Mouse (Mus musculus) liver, embryonic 12.5 days (tissue): ENCODE data around the gene Idua. TPM values are rescaled to one million over a fixed set of nuclear protein-coding genes. Genes with fewer than 3 reads are reported as not detected.
"Not testable (repeated sequence)": the region's sequence is repeated elsewhere in the genome, so short reads cannot be mapped to it uniquely, and the experiment has no call there.

Source experiments
- ATAC-seq: fragments of 200-750 bp; cut with Nextera tagmentation; 2 replicates; pipeline ENCODE4 v1.8.0; 2017; ENCODE audit warnings: moderate number of reproducible peaks, mild to moderate bottlenecking, moderate library complexity
- H3K27ac ChIP-seq: fragments of 300-500 bp; sonication (generic); 2 replicates; pipeline ENCODE4 v1.5.1; 2016; ENCODE audit warnings: mild to moderate bottlenecking
- H3K27me3 ChIP-seq: fragments of 300-500 bp; sonication (generic); replicated peaks from 2 replicates; pipeline ENCODE4 v1.6.1; 2016; ENCODE audit warnings: mild to moderate bottlenecking, moderate library complexity
- H3K36me3 ChIP-seq: fragments of 300-500 bp; sonication (generic); 2 replicates; pipeline ENCODE4 v1.6.1; 2016; ENCODE audit warnings: mild to moderate bottlenecking, moderate library complexity
- H3K4me1 ChIP-seq: fragments of 300-500 bp; sonication (generic); 2 replicates; pipeline ENCODE4 v1.6.1; 2016
- H3K4me2 ChIP-seq: fragments of 300-500 bp; sonication (generic); 2 replicates; pipeline ENCODE4 v1.6.1; 2016; ENCODE audit warnings: mild to moderate bottlenecking, moderate library complexity
- H3K4me3 ChIP-seq: fragments of 300-500 bp; sonication (generic); 2 replicates; pipeline ENCODE4 v1.5.1; 2016; ENCODE audit warnings: mild to moderate bottlenecking, moderate library complexity
- H3K9ac ChIP-seq: fragments of 300-500 bp; sonication (generic); 2 replicates; pipeline ENCODE4 v1.6.1; 2016; ENCODE audit warnings: mild to moderate bottlenecking, moderate library complexity
- H3K9me3 ChIP-seq: fragments of 300-500 bp; sonication (generic); replicated peaks from 2 replicates; pipeline ENCODE4 v1.6.1; 2016; ENCODE audit warnings: mild to moderate bottlenecking, moderate library complexity
- WGBS: fragments of 180-500 bp; shearing (Covaris S2); methylation state at CpG from one replicate; pipeline ENCODE4 v1.1.7; 2016; ENCODE audit not compliant: insufficient replicate concordance; 5-methylcytosine and 5-hydroxymethylcytosine counted together
- polyA plus RNA-seq: library from polyadenylated mRNA; unstranded; fragments of >200 nt; fragmentation: Nextera tagmentation; extraction: Ambion mirVana; gene quantifications from 2 replicates; pipeline ENCODE4 v1.2.1, GENCODE M21; 2016

Idua gene
- 5.9 TPM in 2 replicates for polyA plus RNA-seq

DNA sequence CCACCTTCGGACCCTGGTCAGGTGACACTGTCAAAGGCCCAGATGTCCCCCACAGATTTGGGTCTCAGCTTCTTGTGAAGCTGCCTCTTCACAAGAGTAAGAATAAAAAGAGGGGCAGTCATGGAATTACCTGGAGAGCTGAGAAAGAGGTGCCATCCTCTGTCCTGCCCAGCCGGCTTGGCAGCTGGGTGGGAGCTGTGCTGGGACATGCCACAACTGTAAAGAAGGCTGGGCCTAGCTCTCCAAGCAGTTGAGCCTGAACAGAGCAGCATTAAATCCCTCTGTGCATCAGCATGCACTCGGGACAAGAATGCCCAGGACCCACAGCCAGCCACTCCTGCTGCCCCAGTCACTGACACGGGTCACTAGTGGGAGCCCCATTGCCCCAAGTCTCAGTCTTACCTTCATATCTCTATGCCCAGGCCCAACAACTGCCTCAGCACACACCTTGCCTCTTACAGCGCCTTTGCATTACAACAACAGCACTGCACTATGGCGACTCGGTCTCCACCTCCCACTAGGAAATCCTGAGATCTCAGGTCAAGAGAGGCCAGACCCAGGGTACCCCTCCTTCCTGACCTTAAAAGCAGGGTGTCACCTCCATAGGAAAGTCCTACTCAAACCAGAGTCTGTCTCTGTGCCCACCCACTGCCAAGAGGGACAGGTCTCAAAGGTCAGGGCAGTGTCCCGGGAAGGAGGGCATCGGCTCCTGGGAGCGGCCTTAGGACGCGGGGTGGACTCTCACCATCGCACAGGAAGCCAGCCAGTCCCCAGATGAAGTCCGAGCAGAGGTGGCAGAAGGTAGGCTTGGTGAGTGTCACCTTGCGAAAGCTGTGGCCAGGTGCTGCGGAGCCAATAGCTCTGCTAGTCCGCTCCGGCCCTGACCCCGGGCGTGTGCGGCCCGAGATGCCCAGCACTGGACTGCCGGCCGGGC lies at the start of gene Idua:
TSS of gene Idua (plus strand) at position 634 of the 934 bp plus-strand sequence.
- Histone ChIP-seq H3K4me3 (peak within 1 kb of the TSS; percentile 79), H3K9me3 (no peaks in the 10 kb centered on the region), H3K4me2 (peak within 1 kb of the TSS; percentile 87), H3K27ac (peak within 1 kb of the TSS; percentile 77), H3K4me1 (peaks cover 24% of the 10 kb centered on the region), H3K36me3 (peaks cover 34% of the 10 kb centered on the region), H3K27me3 (peaks cover 16% of the 10 kb centered on the region), H3K9ac (peak within 1 kb of the TSS; percentile 90)
- 10% methylated on average over 24 of the region's 24 CpGs for WGBS
- peak; percentile 63 for ATAC-seq

- ATAC-seq = no peak
- H3K27ac ChIP-seq = no peak overlapping the region
- H3K27me3 ChIP-seq = no peaks in the 10 kb centered on the region
- WGBS = 91% methylated on average over 1 of the region's 1 CpGs
- H3K36me3 ChIP-seq = peaks cover 98% of the 10 kb centered on the region
- no peak overlapping the region for H3K9ac ChIP-seq
- H3K4me3 ChIP-seq = no peak overlapping the region
- H3K9me3 ChIP-seq = no peaks in the 10 kb centered on the region
- no peak overlapping the region for H3K4me2 ChIP-seq
- H3K4me1 ChIP-seq = no peaks in the 10 kb centered on the region
These were observed 49.7 kb upstream of the Idua start for GRCm38 (mm10) chr5:108610426-108610825.

DNA sequence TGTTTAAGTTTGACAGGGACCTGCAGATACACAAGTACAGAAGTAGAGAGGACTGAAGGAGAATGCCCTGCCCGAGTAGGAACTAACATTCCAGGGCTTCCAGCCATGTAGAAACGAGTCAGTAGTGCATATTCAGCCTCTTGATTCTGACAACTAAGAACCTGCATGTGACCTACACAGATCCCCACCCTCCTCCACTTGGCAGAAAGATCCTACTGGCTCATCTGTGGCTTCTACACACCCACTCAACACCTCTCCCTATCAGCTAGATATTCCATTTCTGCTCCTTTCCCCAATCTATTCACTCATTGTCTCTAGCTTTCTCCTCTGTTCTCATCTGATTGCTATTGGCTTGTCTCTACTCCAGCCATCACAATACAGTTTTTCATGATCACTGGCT lies 38.3 kb upstream of the Idua start:
- H3K9me3 ChIP-seq = no peaks in the 10 kb centered on the region
- no peak overlapping the region for H3K27ac ChIP-seq
- no peak overlapping the region for H3K9ac ChIP-seq
- H3K4me1 ChIP-seq = peaks cover 17% of the 10 kb centered on the region
- H3K4me2 ChIP-seq = no peak overlapping the region
- H3K27me3 ChIP-seq = no peaks in the 10 kb centered on the region
- peaks cover 78% of the 10 kb centered on the region for H3K36me3 ChIP-seq
- ATAC-seq = no peak
- 77% methylated on average over 2 of the region's 2 CpGs for WGBS
- H3K4me3 ChIP-seq = no peak overlapping the region

DNA sequence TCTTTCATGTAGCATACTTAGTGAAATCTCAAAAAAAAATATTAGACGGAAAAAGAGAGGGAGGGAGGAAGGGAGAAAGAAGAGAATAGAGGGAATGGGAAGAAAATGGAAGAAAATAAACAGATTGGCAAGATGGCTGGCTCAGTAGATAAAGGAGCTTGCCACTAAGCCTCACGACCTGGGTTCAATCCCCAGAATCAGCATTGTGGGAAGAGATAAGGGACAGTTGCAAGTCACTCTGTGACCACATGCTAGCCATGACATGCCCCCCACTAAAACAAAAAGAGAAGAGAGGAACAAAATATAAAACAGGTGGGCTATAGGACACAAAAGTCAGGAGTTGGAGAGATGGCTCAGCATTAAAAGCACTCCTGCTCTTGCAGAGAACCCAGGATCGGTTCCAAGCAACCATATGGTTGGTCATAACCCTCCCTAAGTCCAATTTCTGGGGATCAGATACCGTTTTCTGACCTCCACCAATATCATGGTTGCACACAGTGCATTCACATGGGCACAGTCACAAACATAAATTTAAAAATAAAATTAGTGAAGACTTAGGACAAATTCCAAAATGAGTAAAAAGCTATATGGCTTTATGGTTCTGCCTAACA lies 34.0 kb upstream of the Idua start:
- no peak for ATAC-seq
- Histone ChIP-seq H3K36me3 (peaks cover 43% of the 10 kb centered on the region), H3K9ac (peak overlapping the region; percentile 29; the same call in 1 of the 2 replicates), H3K4me3 (no peak overlapping the region), H3K27ac (peak overlapping the region; percentile 41; the same call in 1 of the 2 replicates), H3K4me1 (peaks cover 51% of the 10 kb centered on the region), H3K9me3 (no peaks in the 10 kb centered on the region), H3K4me2 (peak overlapping the region; percentile 32), H3K27me3 (no peaks in the 10 kb centered on the region)
- WGBS = 39% methylated on average over 4 of the region's 4 CpGs

DNA sequence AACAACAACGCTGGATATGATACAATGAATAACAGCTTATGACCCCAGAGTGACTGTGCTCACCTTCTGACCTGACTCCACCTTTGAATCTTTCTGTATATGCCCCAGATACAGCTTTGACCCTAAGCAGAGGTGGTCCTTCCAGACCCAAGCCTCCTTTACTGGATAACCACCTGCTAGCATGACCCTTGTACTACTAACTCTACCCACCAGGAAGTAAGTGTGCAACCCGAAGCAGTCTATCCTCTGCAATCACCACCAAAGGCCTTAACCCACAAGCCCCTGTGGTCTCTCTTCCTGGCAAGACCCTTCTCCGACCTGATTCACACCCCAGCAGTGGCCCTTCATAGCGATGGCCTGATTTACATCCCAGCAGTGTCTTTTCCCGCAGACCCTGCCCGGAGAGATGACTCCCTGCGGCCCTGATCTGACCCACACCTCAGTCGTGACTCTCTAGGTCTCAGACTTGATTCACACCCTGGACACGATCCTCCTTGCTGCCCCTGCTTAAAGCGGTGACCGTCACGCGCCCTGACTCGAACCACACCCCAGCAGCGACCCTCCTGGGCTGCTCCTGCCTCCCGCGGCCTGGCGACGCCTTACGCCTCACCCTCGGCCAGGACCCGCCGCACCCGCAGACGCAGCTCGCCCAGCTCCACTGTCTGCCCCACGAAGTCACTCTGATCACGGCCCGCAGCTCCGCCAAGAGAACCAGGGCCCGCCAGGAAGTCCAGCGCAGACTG lies 31.1 kb upstream of the Idua start:
- Histone ChIP-seq H3K27me3 (no peaks in the 10 kb centered on the region), H3K4me2 (peak overlapping the region; percentile 89), H3K27ac (peak overlapping the region; percentile 85), H3K36me3 (peaks cover 14% of the 10 kb centered on the region), H3K4me3 (peak overlapping the region; percentile 76), H3K9me3 (no peaks in the 10 kb centered on the region), H3K4me1 (peaks cover 51% of the 10 kb centered on the region), H3K9ac (peak overlapping the region; percentile 84)
- 1% methylated on average over 32 of the region's 32 CpGs for WGBS
- ATAC-seq = peak; percentile 87

- Histone ChIP-seq H3K4me3 (peak within 1 kb of the TSS; percentile 76), H3K4me1 (peaks cover 51% of the 10 kb centered on the region), H3K4me2 (peak within 1 kb of the TSS; percentile 89), H3K9ac (peak within 1 kb of the TSS; percentile 84), H3K27ac (peak within 1 kb of the TSS; percentile 85), H3K36me3 (peaks cover 7% of the 10 kb centered on the region; the same call in 1 of the 2 replicates), H3K9me3 (no peaks in the 10 kb centered on the region), H3K27me3 (no peaks in the 10 kb centered on the region)
- under 1% methylated on average over 58 of the region's 58 CpGs for WGBS
- ATAC-seq = peak; percentile 94
These were observed 30.3 kb upstream of the Idua start, which contains the start of the genes Gak and Tmem175 for GRCm38 (mm10) chr5:108629634-108630483. Gak (minus strand) TSS chr5:108629755. Tmem175 (plus strand) TSS chr5:108629770.

- WGBS = 86% methylated on average over 4 of the region's 4 CpGs
- Histone ChIP-seq H3K27ac (no peak overlapping the region), H3K27me3 (no peaks in the 10 kb centered on the region), H3K4me1 (peaks cover 16% of the 10 kb centered on the region), H3K36me3 (peaks cover 6% of the 10 kb centered on the region), H3K4me2 (no peak overlapping the region), H3K4me3 (no peak overlapping the region), H3K9ac (no peak overlapping the region), H3K9me3 (no peaks in the 10 kb centered on the region)
- ATAC-seq = no peak
These were observed 26.5 kb upstream of the Idua start for GRCm38 (mm10) chr5:108633676-108634075.

DNA sequence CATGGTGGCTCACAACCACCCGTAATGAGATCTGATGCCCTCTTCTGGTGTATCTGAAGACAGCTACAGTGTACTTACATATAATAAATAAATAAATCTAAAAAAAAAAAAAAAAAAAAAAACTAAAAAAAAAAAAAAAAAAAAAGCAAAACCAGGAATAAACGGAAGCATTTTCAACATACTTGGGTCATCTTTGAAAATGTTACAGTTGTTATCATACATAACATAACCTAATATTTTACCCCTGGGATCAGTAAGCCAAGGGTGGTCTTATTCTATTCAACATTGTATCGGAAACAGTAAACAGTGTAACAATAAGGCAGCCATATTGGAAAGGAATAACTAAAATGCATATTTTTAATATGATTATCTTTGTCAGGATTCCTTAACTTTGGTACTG lies 26.0 kb upstream of the Idua start:
- H3K4me2 ChIP-seq, H3K9ac ChIP-seq, H3K4me3 ChIP-seq, H3K27me3 ChIP-seq, H3K36me3 ChIP-seq, H3K9me3 ChIP-seq, ATAC-seq, H3K27ac ChIP-seq: not testable (repeated sequence)
- peaks cover 13% of the 10 kb centered on the region for H3K4me1 ChIP-seq
- WGBS = 80% methylated on average over 2 of the region's 3 CpGs

GRCm38 (mm10) chr5:108636172-108636571 lies 24.0 kb upstream of the Idua start:
- Histone ChIP-seq H3K27me3 (no peaks in the 10 kb centered on the region), H3K4me3 (no peak overlapping the region), H3K9me3 (no peaks in the 10 kb centered on the region), H3K9ac (no peak overlapping the region), H3K4me2 (no peak overlapping the region), H3K36me3 (peaks cover 18% of the 10 kb centered on the region), H3K27ac (no peak overlapping the region), H3K4me1 (0 out of 2 replicates have a peak, but pooled peaks cover under 1% of the 10 kb centered on the region)
- 42% methylated on average over 4 of the region's 4 CpGs for WGBS
- ATAC-seq = no peak

DNA sequence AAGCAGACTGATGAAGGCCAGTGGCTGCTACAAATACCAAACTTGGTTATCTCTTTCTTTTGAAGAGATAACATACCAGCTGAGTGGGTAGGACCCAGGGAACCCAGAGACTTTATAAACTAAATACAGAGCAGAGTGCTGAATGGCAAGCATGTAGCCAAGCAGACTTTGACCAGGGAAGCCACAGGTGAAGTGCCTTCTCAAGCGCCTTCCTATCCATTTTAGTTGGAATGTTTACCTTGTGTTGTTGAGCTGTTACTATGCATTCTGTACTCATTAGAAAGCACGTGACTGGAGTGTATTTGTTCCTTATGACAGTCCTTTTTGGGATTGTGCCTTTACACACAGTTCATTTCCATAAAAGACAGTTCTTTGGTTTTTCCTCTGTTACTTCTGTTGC lies 16.5 kb upstream of the Idua start:
- no peak overlapping the region for H3K4me2 ChIP-seq
- H3K36me3 ChIP-seq = peaks cover 78% of the 10 kb centered on the region
- H3K27ac ChIP-seq = no peak overlapping the region
- H3K4me3 ChIP-seq = no peak overlapping the region
- WGBS = 69% methylated on average over 2 of the region's 2 CpGs
- ATAC-seq = no peak
- 0 out of 2 replicates have a peak, but pooled peaks cover 4% of the 10 kb centered on the region for H3K4me1 ChIP-seq
- no peak overlapping the region for H3K9ac ChIP-seq
- H3K9me3 ChIP-seq = no peaks in the 10 kb centered on the region
- H3K27me3 ChIP-seq = no peaks in the 10 kb centered on the region
